Mouse (Mus musculus) layer of hippocampus, postnatal 10 days (tissue): ENCODE measurements around the gene Ccdc88b. TPM values are rescaled to one million over a fixed set of nuclear protein-coding genes. Genes with fewer than 3 reads are reported as not detected.

Source experiments
- DNase-seq, 2 experiments: peaks; one replicate each; pipeline ENCODE4 v3.0.0; 2021; ENCODE audit warnings: low spot score in 2 of 2
- microRNA-seq, 2 experiments: library from miRNA; unstranded; fragments of <30 nt; microRNA quantifications; one replicate each; pipeline ENCODE4 v1.2.0; 2021
- total RNA-seq, 2 experiments: library from RNA; stranded (reverse); gene quantifications; 2 replicates each; pipeline ENCODE4 v1.2.3; 2021

Ccdc88b gene
- total RNA-seq, 2 experiments from 2014 or later: 2.9 to 4.2 TPM

DNA sequence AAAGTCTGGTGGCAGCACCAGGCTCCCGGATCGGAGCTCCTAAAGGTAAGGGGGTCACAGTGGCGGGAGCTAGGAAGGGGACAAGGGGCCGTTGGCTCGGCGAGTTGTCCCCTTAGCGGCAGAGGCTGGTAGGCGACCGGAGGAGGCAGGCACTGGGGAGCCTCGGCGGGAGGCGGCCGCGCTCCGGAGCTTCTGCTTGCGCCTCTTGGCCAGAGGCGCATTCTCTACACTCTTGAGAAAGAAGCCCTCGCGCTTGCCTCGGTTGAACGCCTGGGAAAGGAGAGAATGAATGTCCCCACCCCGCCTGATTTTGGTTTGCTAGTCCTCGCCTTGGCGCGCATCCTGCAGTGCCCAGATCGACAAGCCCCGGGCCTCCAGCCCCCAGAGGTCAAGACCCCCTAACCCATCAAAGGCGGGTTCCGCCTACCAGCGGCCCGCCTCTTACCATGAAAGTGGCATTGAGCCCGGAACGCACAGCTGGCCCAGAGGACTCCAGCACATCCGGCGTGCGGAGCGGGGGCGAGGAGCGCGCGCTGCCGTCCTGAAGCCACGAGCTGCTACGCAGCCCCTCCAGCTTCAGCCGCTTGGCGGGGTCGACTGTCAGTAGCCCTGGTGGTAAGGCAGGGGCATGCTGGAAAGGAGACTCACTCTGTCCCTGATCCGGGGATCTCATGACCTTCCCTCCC is 28.0 kb downstream of the Ccdc88b start:
- no peak for DNase-seq

DNA sequence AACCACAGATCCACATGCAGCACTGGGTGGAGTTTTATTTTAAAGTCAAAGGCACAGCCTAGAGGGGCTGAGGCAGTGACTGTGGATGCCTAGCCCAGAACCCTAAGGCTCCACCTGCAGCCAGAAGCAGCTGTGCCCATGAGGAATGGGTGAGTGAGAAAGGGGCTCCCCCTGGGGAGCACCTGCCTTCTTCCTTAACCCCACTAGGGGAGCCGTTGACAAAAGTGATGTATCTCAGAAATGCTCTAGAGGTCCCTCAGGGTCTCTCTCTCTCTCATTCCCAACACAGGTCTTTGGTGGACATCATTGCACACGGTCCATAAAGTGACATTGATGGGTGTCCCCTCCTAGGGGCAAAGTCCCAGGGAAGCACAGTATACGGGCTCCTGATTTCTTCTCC is 28.9 kb downstream of the Ccdc88b start:
- no peak for DNase-seq

DNA sequence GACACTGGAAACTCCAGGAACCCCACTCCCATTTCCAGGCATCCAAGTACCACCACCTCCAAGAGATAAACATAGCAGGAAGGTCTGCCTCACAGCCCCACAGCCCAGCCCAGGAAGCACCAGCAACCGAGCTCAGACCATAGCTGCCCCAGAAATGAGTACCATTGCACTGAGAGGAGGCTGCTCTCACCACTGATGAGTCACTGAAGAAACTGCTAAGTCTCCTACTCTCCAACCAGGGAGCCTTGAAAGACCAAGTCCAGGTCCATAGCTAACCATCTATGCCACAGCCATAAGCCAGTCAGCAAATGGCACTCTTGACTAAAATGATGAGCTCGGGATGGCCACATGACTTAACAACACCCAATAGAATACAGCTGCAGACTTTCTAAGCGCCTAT is 31.4 kb downstream of the Ccdc88b start:
- no peak for DNase-seq

DNA sequence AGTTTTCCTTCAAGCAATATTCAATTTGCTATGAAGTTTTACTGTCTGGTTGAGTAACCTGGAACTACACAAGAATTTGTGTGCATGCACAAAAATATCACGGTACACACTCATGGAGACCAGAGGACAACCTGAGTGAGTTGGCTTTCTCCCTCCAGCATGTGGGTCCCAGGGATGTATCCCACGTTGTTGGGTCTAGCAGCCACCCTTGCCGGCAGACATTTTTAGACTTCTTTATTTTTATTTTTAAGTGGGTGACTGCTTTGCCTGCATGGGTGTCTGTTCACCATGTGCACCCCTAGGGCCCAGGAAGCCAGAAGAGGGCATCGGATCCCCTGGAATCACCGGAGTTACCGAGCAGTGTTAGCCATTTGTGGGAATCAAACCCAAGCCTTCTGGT is 32.6 kb downstream of the Ccdc88b start:
- no peak for DNase-seq

DNA sequence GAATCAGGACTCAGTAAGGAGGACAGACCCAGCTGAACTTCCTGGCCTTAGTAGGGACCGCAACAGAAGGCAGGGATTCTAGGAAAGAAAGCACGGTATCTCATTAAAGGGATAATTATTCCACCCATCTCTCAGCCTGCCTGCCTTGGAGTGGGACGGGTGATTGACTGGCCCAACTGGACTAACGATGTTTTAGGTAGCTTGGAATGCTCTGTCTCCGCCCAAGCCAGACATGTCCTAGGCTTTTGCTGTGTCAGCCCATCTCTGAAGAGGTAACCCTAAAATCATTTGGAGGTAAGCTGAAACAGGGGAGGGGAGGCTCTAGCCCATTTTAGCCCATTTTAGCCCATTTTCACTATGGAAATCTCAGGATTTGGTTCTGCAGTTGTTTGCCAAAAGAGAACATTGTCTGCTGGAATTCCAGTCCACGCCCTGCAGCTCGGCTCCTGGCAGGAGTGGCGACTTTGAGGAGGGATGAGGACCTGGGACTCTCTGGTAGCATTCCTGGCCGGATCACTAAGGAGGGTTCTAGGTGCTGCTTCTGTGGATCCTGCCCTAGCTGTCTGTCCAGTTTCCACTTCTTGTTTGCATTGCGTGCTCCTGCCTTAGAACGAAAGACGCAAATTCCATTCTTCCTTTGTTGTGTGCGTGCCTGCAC is 37.3 kb downstream of the Ccdc88b start:
- DNase-seq: no peak

DNA sequence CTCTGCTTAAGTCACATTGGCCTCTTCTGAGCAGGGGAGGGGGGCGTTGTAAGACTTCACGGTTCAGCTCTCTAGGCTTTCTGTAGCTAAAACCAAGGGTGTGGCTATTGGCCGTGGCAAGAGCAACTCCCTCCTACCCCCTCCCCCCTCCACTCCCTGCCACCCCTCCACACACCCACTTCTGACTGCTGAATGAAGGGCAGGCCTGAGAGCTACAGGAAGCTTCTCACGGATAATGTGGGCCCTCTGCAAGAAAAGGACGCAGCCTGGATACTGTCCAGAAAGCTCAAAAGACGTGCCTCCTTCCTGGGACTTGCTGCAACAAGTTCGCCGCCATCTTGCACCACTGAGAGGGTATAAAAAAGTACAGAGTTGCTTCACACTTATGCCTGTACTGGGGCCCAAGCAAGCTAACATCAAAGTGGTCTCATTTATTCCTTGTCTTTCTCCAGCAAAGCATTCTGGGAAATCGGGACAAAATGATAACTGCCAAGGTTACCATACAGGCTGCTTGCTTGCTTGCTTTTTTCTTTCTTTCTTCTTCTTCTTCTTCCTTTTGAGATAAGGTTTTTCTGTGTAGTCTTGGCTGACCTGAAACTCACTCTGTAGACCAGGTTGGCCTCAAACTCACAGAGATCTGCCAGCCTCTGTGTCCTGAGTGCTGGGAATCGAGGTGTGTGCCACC is 38.7 kb downstream of the Ccdc88b start:
- DNase-seq: no peak

DNA sequence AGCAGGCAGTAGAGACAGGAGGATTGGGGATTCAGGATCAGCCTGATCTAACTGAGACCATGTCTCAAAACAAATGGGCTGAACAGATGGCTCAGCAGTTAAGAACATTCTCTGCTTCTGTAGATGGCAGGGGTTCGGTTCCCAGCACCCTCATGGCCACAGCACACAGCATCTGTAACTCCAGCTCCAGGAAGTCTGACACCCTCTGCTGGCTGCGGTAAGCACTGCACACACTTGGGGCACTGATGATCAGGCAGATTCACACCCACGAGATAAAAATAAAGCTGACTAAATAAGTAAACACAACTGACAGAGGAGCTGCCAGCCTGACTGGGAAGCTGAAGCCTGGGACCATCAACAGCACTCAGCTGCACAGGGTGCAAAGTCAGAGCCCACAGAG is 43.1 kb downstream of the Ccdc88b start:
- DNase-seq: no peak

DNA sequence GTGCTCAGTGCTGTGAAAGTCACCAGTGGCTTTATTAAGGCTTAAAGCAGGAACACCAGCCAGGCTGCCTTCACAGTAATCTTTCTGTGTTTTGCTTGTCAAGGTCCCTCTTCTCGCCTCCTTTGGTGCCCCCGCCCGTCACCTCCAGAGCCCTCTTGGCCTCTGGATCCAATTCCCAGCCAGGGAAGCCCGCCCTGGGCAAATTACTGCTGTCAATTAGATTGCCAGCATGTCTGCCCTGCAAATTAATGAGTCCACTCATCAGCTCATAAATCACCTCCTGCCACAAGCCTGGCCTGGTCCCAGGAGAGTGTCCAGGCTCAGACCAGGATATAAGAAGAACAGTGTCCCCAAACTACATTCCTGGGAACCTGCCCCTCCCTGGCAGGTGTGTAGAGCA is 43.6 kb downstream of the Ccdc88b start:
- DNase-seq: no peak

Small RNA genes lying within 50 kb of the gene (microRNA-seq; reads per million reads assigned to microRNA genes)
- 0 reads per million in 2 experiments for gene Mir5046

Other genes starting within 250 kb of the Ccdc88b start
- gene Rps6ka4, start 17.6 kb downstream of the Ccdc88b start, total RNA-seq: 10 to 100 TPM; 28.1 to 31.9 TPM
- gene Trmt112, start 51.5 kb upstream of the Ccdc88b start, total RNA-seq: 10 to 100 TPM; 42.4 to 44.5 TPM
- gene Prdx5, start 51.9 kb upstream of the Ccdc88b start, total RNA-seq: 100 to 1,000 TPM; 319 to 332 TPM
- gene Esrra, start 63.6 kb upstream of the Ccdc88b start, total RNA-seq: 10 to 100 TPM; 45.8 to 53.0 TPM
- gene Catsperz, start 67.2 kb upstream of the Ccdc88b start, total RNA-seq: 10 to 100 TPM; 10.7 to 11.5 TPM
- gene Kcnk4, start 76.3 kb upstream of the Ccdc88b start, total RNA-seq: 10 to 100 TPM; 25.3 to 27.8 TPM
- gene Bad, start 83.7 kb upstream of the Ccdc88b start, total RNA-seq: 10 to 100 TPM; 34.3 to 37.7 TPM
- gene Gpr137, start 84.3 kb upstream of the Ccdc88b start, total RNA-seq: 10 to 100 TPM; 73.7 to 74.1 TPM
- 100 to 1,000 TPM; 126 to 139 TPM for gene Ppp1r14b, start 116.8 kb upstream of the Ccdc88b start, total RNA-seq
- gene Plcb3, start 118.3 kb upstream of the Ccdc88b start, total RNA-seq: 10 to 100 TPM; 16.4 to 18.4 TPM
- 10 to 100 TPM; 77.0 to 98.0 TPM for gene Fkbp2, start 122.3 kb upstream of the Ccdc88b start, total RNA-seq
- 10 to 100 TPM; 79.5 to 82.1 TPM for gene Vegfb, start 129.4 kb upstream of the Ccdc88b start, total RNA-seq
- gene Dnajc4, start 134.4 kb upstream of the Ccdc88b start, total RNA-seq: 10 to 100 TPM; 18.1 to 21.5 TPM
- gene Nudt22, start 137.9 kb upstream of the Ccdc88b start, total RNA-seq: 10 to 100 TPM; 10.2 to 11.3 TPM
- 10 to 100 TPM; 16.9 to 18.2 TPM for gene Trpt1, start 137.9 kb upstream of the Ccdc88b start, total RNA-seq
- 1 to 10 TPM; 5.0 to 5.2 TPM for gene Fermt3, start 161.3 kb upstream of the Ccdc88b start, total RNA-seq
- 100 to 1,000 TPM; 126 to 148 TPM for gene Stip1, start 181.8 kb upstream of the Ccdc88b start, total RNA-seq
- gene Macrod1, start 198.6 kb upstream of the Ccdc88b start, total RNA-seq: 1 to 10 TPM; 4.4 to 5.2 TPM
- gene Flrt1, start 247.5 kb upstream of the Ccdc88b start, total RNA-seq: 10 to 100 TPM; 27.9 to 28.4 TPM